25 mouse cellular contexts compared by ENCODE assay signal in genomic region chr14:18304165-18304564, GRCm38 (mm10). TPM values are rescaled to one million over a fixed set of nuclear protein-coding genes. Genes with fewer than 3 reads are reported as not detected.
DNase-seq lines count a peak whose midpoint lies in the region; ATAC-seq and TF ChIP-seq lines count a peak whose summit lies in the region.
"Had no signal": no experiment of that assay in that cellular context is flagged by ENCODE, and none has a peak within 500 bp of the region (broad histone marks: within the 10 kb centered on the region; RNA-seq: fewer than 3 reads in every experiment).

No protein-coding gene starts in this region.

- peaks cover 32% of the 10 kb centered on the region for H3K4me1 ChIP-seq in heart, postnatal 0 days (ENCODE audit: control insufficient read depth, insufficient read depth)
- 0 out of 2 replicates have a peak, but pooled peaks cover 7% of the 10 kb centered on the region for H3K4me1 ChIP-seq in kidney, embryonic 16.5 days (ENCODE audit: insufficient read depth, low read length)
- H3K4me1 ChIP-seq in midbrain, embryonic 13.5 days (replicated peaks): peaks cover 15% of the 10 kb centered on the region
- peaks cover 6% of the 10 kb centered on the region; the same call in 1 of the 2 replicates for H3K4me1 ChIP-seq in midbrain, embryonic 16.5 days (ENCODE audit: control insufficient read depth, insufficient read depth, low read length)
- H3K4me1 ChIP-seq: embryonic facial prominence, embryonic 12.5 days; forebrain, embryonic 12.5 days; intestine, embryonic 15.5 days had no signal

- TF ChIP-seq EP300 in heart, postnatal 0 days (IDR thresholded peaks at IDR 0.05; ENCODE audit: low read depth): no peak

- no peaks in the 10 kb centered on the region for H3K27me3 ChIP-seq in heart, postnatal 0 days (ENCODE audit: control insufficient read depth, insufficient read depth, low read length)
- H3K27me3 ChIP-seq in kidney, embryonic 16.5 days (ENCODE audit: insufficient read depth, low read length): no peaks in the 10 kb centered on the region
- H3K27me3 ChIP-seq in midbrain, embryonic 13.5 days: no peaks in the 10 kb centered on the region
- no peaks in the 10 kb centered on the region for H3K27me3 ChIP-seq in midbrain, embryonic 16.5 days (ENCODE audit: control insufficient read depth, insufficient read depth, low read depth, low read length)
- H3K27me3 ChIP-seq: embryonic facial prominence, embryonic 12.5 days; forebrain, embryonic 12.5 days; intestine, embryonic 15.5 days; lung, embryonic 15.5 days; megakaryocyte, embryonic 14.5 days; neural tube, embryonic 13.5 days had no signal

- H3K36me3 ChIP-seq in heart, postnatal 0 days (replicated peaks; ENCODE audit: control insufficient read depth, insufficient read depth, low read length): no peaks in the 10 kb centered on the region
- peaks cover 7% of the 10 kb centered on the region; the same call in 1 of the 2 replicates for H3K36me3 ChIP-seq in kidney, embryonic 16.5 days (ENCODE audit: insufficient read depth, low read length)
- peaks cover 7% of the 10 kb centered on the region; the same call in 1 of the 2 replicates for H3K36me3 ChIP-seq in midbrain, embryonic 13.5 days
- H3K36me3 ChIP-seq in midbrain, embryonic 16.5 days (ENCODE audit: control insufficient read depth, insufficient read depth, low read length): no peaks in the 10 kb centered on the region
- H3K36me3 ChIP-seq: intestine, embryonic 15.5 days had no signal

- H3K4me2 ChIP-seq in heart, postnatal 0 days (ENCODE audit: low read depth, low read length): no peak overlapping the region
- no peak overlapping the region for H3K4me2 ChIP-seq in kidney, embryonic 16.5 days (replicated peaks; ENCODE audit: low read depth, low read length)
- H3K4me2 ChIP-seq in midbrain, embryonic 13.5 days (replicated peaks): no peak overlapping the region
- H3K4me2 ChIP-seq in midbrain, embryonic 16.5 days (ENCODE audit: low read length): no peak overlapping the region
- H3K4me2 ChIP-seq: embryonic facial prominence, embryonic 12.5 days; forebrain, embryonic 12.5 days; heart, embryonic 11.5 days; hindbrain, embryonic 14.5 days; intestine, embryonic 15.5 days; lung, embryonic 15.5 days; neural tube, embryonic 13.5 days had no signal

- no peak overlapping the region for H3K9ac ChIP-seq in heart, postnatal 0 days (replicated peaks; ENCODE audit: low read depth, low read length)
- H3K9ac ChIP-seq in kidney, embryonic 16.5 days (replicated peaks; ENCODE audit: low read length): no peak overlapping the region
- H3K9ac ChIP-seq in midbrain, embryonic 13.5 days (replicated peaks): no peak overlapping the region
- no peak overlapping the region for H3K9ac ChIP-seq in midbrain, embryonic 16.5 days (ENCODE audit: low read depth, low read length)
- H3K9ac ChIP-seq: embryonic facial prominence, embryonic 12.5 days; forebrain, embryonic 12.5 days; hindbrain, embryonic 14.5 days; intestine, embryonic 15.5 days; liver, embryonic 14.5 days; lung, embryonic 15.5 days; neural tube, embryonic 13.5 days had no signal

- no peak for DNase-seq in heart, postnatal 0 days (ENCODE audit: low spot score)
- no peak for DNase-seq in heart, adult 11 months
- DNase-seq in kidney, adult 8-10 months: no peak
- DNase-seq in frontal cortex, postnatal 36 days (ENCODE audit: low spot score in 2 of 2): no peak
- DNase-seq: adrenal gland, adult 8-10 months; cerebellum, adult 11-12 months; cerebellum, postnatal 10 days; layer of hippocampus, postnatal 36 days; lung, postnatal 36 days; midbrain, embryonic 14.5 days; thymus, postnatal 14 days had no signal

- no peaks in the 10 kb centered on the region for H3K9me3 ChIP-seq in heart, postnatal 0 days (replicated peaks; ENCODE audit: control insufficient read depth, low read length)
- no peaks in the 10 kb centered on the region for H3K9me3 ChIP-seq in kidney, embryonic 16.5 days (ENCODE audit: low read length)
- H3K9me3 ChIP-seq in midbrain, embryonic 13.5 days: no peaks in the 10 kb centered on the region
- H3K9me3 ChIP-seq in midbrain, embryonic 16.5 days (replicated peaks; ENCODE audit: control insufficient read depth, low read length, poor library complexity, severe bottlenecking): no peaks in the 10 kb centered on the region
- H3K9me3 ChIP-seq: embryonic facial prominence, embryonic 12.5 days; forebrain, embryonic 12.5 days; intestine, embryonic 15.5 days; lung, embryonic 15.5 days; megakaryocyte, embryonic 14.5 days; neural tube, embryonic 13.5 days had no signal

- no peak for TF ChIP-seq CTCF in heart, postnatal 0 days (IDR thresholded peaks at IDR 0.05; ENCODE audit: low read depth)

- H3K4me3 ChIP-seq in heart, postnatal 0 days (ENCODE audit: low read depth, low read length): no peak overlapping the region
- no peak overlapping the region for H3K4me3 ChIP-seq in kidney, embryonic 16.5 days (ENCODE audit: low read length)
- no peak overlapping the region for H3K4me3 ChIP-seq in midbrain, embryonic 13.5 days (replicated peaks)
- H3K4me3 ChIP-seq in midbrain, embryonic 16.5 days (ENCODE audit: low read depth, low read length): no peak overlapping the region
- H3K4me3 ChIP-seq: embryonic facial prominence, embryonic 12.5 days; erythroblast, embryonic 14.5 days; forebrain, embryonic 12.5 days; intestine, embryonic 15.5 days; lung, embryonic 15.5 days; megakaryocyte, embryonic 14.5 days; neural tube, embryonic 13.5 days had no signal

- no peak for ATAC-seq in heart, postnatal 0 days (ENCODE audit: insufficient read depth, low read depth)
- peak; percentile 77 for ATAC-seq in kidney, embryonic 16.5 days (ENCODE audit: low FRiP score, low TSS enrichment)
- ATAC-seq in midbrain, embryonic 13.5 days: 0 out of 2 replicates have a peak, but pooled peaks have one; percentile 45
- ATAC-seq in midbrain, embryonic 16.5 days: no peak
- ATAC-seq: activated CD4-positive, CD25-positive, alpha-beta regulatory T cell, adult 4 months; intestine, embryonic 15.5 days had no signal

- H3K27ac ChIP-seq in heart, postnatal 0 days (ENCODE audit: low read depth): peak overlapping the region; percentile 43; the same call in 1 of the 2 replicates
- peak overlapping the region; percentile 31; the same call in 1 of the 2 replicates for H3K27ac ChIP-seq in kidney, embryonic 16.5 days (ENCODE audit: low read length)
- H3K27ac ChIP-seq in midbrain, embryonic 13.5 days: no peak overlapping the region
- no peak overlapping the region for H3K27ac ChIP-seq in midbrain, embryonic 16.5 days (ENCODE audit: low read length)
- H3K27ac ChIP-seq: embryonic facial prominence, embryonic 12.5 days; forebrain, embryonic 12.5 days; hindbrain, embryonic 14.5 days; intestine, embryonic 15.5 days; liver, embryonic 14.5 days; lung, embryonic 15.5 days; neural tube, embryonic 13.5 days had no signal

- WGBS in heart, postnatal 0 days: 92% methylated on average over 5 of the region's 5 CpGs
- 72% methylated on average over 5 of the region's 5 CpGs for WGBS in kidney, embryonic 16.5 days
- WGBS in midbrain, embryonic 13.5 days: 94% methylated on average over 5 of the region's 5 CpGs
- 91% methylated on average over 5 of the region's 5 CpGs for WGBS in midbrain, embryonic 16.5 days

RNA-seq across cellular contexts. Expression of gene Ube2e1, which starts 27.5 kb away (rescaled TPM):
- total RNA-seq in heart, postnatal 0 days (2014; rRNA removed; ENCODE audit: low replicate concordance): 12.9 and 31.0 TPM in 2 replicates
- 44.4 and 47.3 TPM in 2 replicates for polyA plus RNA-seq in heart, postnatal 0 days (2015; fragmentation: Nextera tagmentation; extraction: Ambion mirVana)
- polyA plus RNA-seq in kidney, embryonic 16.5 days (2015; fragmentation: Nextera tagmentation; extraction: Ambion mirVana): 131 and 141 TPM in 2 replicates
- polyA plus RNA-seq in midbrain, embryonic 13.5 days (2015; fragmentation: Nextera tagmentation; extraction: Ambion mirVana): 219 TPM in 2 replicates
- 205 and 223 TPM in 2 replicates for polyA plus RNA-seq in midbrain, embryonic 16.5 days (2015; fragmentation: Nextera tagmentation; extraction: Ambion mirVana)

RNA-seq across cellular contexts. Expression of gene Rpl15, which starts 33.0 kb away (rescaled TPM):
- total RNA-seq in heart, postnatal 0 days (2014; rRNA removed; ENCODE audit: low replicate concordance): 517 and 617 TPM in 2 replicates
- polyA plus RNA-seq in heart, postnatal 0 days (2015; fragmentation: Nextera tagmentation; extraction: Ambion mirVana): 236 and 241 TPM in 2 replicates
- polyA plus RNA-seq in kidney, embryonic 16.5 days (2015; fragmentation: Nextera tagmentation; extraction: Ambion mirVana): 366 and 373 TPM in 2 replicates
- polyA plus RNA-seq in midbrain, embryonic 13.5 days (2015; fragmentation: Nextera tagmentation; extraction: Ambion mirVana): 322 and 334 TPM in 2 replicates
- polyA plus RNA-seq in midbrain, embryonic 16.5 days (2015; fragmentation: Nextera tagmentation; extraction: Ambion mirVana): 261 and 284 TPM in 2 replicates

RNA-seq across cellular contexts. Expression of gene Nkiras1, which starts 33.2 kb away (rescaled TPM):
- 3.4 and 22.0 TPM in 2 replicates for total RNA-seq in heart, postnatal 0 days (2014; rRNA removed; ENCODE audit: low replicate concordance)
- 36.9 and 37.2 TPM in 2 replicates for polyA plus RNA-seq in heart, postnatal 0 days (2015; fragmentation: Nextera tagmentation; extraction: Ambion mirVana)
- 13.3 and 18.4 TPM in 2 replicates for polyA plus RNA-seq in kidney, embryonic 16.5 days (2015; fragmentation: Nextera tagmentation; extraction: Ambion mirVana)
- 32.2 and 32.8 TPM in 2 replicates for polyA plus RNA-seq in midbrain, embryonic 13.5 days (2015; fragmentation: Nextera tagmentation; extraction: Ambion mirVana)
- polyA plus RNA-seq in midbrain, embryonic 16.5 days (2015; fragmentation: Nextera tagmentation; extraction: Ambion mirVana): 49.7 and 50.9 TPM in 2 replicates

Comparison
In these comparisons a context has a peak if more than half of its experiments do, and no peak if none do; other contexts are left out.
1. ATAC-seq: peak in kidney, embryonic 16.5 days (single experiment) and midbrain, embryonic 13.5 days (single experiment); none in heart, postnatal 0 days (single experiment) and midbrain, embryonic 16.5 days (single experiment).
2. H3K27ac ChIP-seq: peak in heart, postnatal 0 days (single experiment) and kidney, embryonic 16.5 days (single experiment); none in midbrain, embryonic 13.5 days (single experiment) and midbrain, embryonic 16.5 days (single experiment).